Mouse (Mus musculus) MN1 (cell line): ENCODE measurements at regions not wholly inside any gene's neighbourhood (a gene's known extent, or its start where the extent isn't known, plus 50 kb on each side); places are given as distances from the start of the nearest gene placed in this dataset.

ENCODE experiments used
- DNase-seq: peaks from one replicate; pipeline ENCODE4 v3.0.0-alpha.2; 2016; ENCODE audit warnings: low spot score

GRCm38 (mm10) chr1:61265706-61266127 is 288.0 kb downstream of the Icos start:
- peak; percentile 14 for DNase-seq

- no peak for DNase-seq
Observed at GRCm38 (mm10) chr1:61273843-61274242, 296.1 kb downstream of the Icos start.

GRCm38 (mm10) chr1:61274244-61274643 is 296.5 kb downstream of the Icos start:
- no peak for DNase-seq

GRCm38 (mm10) chr1:61277170-61277710 is 299.5 kb downstream of the Icos start:
- no peak for DNase-seq

GRCm38 (mm10) chr1:61288185-61288584 is 310.5 kb downstream of the Icos start:
- DNase-seq, result no peak

- DNase-seq, result no peak
Observed at GRCm38 (mm10) chr1:61288946-61289345, 311.2 kb downstream of the Icos start.

GRCm38 (mm10) chr1:61289552-61289951 is 311.8 kb downstream of the Icos start:
- no peak for DNase-seq

GRCm38 (mm10) chr1:61293106-61293505 is 315.4 kb downstream of the Icos start:
- no peak for DNase-seq

- DNase-seq, result peak; percentile 7
Observed at GRCm38 (mm10) chr1:61295219-61295618, 317.5 kb downstream of the Icos start.

GRCm38 (mm10) chr1:61296831-61297230 is 319.1 kb downstream of the Icos start:
- DNase-seq, result no peak

- no peak for DNase-seq
Observed at GRCm38 (mm10) chr1:61297361-61297760, 319.6 kb downstream of the Icos start.

GRCm38 (mm10) chr1:61298064-61298463 is 320.3 kb downstream of the Icos start:
- peak; percentile 86 for DNase-seq

- DNase-seq, result peak; percentile 8
Observed at GRCm38 (mm10) chr1:61298779-61299178, 321.1 kb downstream of the Icos start.

GRCm38 (mm10) chr1:61300491-61300890 is 322.8 kb downstream of the Icos start:
- no peak for DNase-seq

- DNase-seq, result no peak
Observed at GRCm38 (mm10) chr1:61301041-61302030, 323.6 kb downstream of the Icos start.

- DNase-seq, result no peak
Observed at GRCm38 (mm10) chr1:61302570-61303071, 324.9 kb downstream of the Icos start.

- DNase-seq, result no peak
Observed at GRCm38 (mm10) chr1:61306296-61306695, 328.6 kb downstream of the Icos start.

GRCm38 (mm10) chr1:61309563-61309962 is 329.1 kb upstream of the Pard3b start:
- DNase-seq, result no peak

GRCm38 (mm10) chr1:61310063-61310760 is 328.4 kb upstream of the Pard3b start:
- no peak for DNase-seq

- DNase-seq, result no peak
Observed at GRCm38 (mm10) chr1:61310761-61311090, 327.9 kb upstream of the Pard3b start.

GRCm38 (mm10) chr1:61313196-61313595 is 325.4 kb upstream of the Pard3b start:
- DNase-seq, result no peak

- no peak for DNase-seq
Observed at GRCm38 (mm10) chr1:61316261-61316660, 322.4 kb upstream of the Pard3b start.

GRCm38 (mm10) chr1:61316736-61317135 is 321.9 kb upstream of the Pard3b start:
- no peak for DNase-seq
